Mouse (Mus musculus): ENCODE results near the gene Zfp622.
"Not testable (repeated sequence)": the region's sequence is repeated elsewhere in the genome, so short reads cannot be mapped to it uniquely, and the experiment has no call there.

Zfp622 gene

DNA sequence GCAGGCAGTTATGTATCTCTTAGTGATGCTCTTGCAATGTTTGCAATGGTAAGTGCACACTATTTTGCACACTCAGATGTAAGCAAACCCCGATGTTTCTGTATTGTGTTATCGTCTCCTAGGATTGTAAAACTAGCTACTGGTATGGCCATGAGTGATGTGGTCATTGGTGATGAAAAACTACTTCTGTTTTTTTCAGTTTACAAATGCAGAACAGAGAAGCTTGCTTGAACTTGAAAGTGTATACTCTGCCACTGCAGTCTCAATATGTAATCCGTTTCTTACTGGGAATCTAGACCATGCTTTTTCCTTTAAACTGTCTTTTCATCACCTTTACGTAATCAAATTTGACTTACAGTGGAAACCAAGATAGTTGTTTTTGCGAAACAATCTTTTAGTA is 11.4 kb upstream of the Zfp622 start:
- DNase-seq, result no peak

DNA sequence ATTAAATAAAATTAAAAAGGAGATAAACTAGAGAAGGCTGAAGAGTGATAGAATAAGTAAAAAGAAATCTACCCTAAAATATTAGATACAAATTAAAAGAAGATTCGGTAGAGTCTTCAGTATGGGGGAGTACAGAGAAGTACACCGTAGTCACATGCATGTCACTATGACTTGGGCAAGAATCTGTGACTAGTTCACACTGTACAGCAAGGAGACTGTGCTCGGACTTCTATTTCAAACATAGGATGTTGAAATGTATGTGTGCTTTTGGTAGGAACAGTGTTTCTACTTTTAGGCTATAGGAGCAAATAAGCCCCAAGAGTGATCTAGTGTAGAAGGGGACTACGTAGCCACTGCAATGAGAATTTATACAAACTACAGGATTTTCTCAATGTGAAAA is 9.8 kb upstream of the Zfp622 start:
- DNase-seq, result no peak

DNA sequence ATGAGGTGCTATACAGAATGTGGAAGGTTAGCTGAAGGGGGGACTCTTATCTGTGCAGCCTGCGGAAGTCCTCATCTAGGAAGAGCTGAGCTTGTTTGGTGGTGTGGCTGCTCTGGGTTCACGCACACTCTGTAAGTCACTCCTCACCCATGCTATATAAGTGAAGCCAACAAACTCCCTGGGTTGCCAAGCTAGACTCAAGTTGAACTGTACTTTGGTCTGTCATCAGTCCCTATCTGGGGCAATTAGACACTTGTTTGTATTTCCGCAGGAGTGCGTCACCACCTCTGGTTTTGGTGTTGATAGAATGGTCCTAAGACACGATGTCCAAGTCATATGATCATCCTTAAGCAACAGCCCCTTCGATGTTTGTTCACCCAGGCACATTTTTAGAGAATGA is 8.4 kb upstream of the Zfp622 start:
- no peak for DNase-seq

DNA sequence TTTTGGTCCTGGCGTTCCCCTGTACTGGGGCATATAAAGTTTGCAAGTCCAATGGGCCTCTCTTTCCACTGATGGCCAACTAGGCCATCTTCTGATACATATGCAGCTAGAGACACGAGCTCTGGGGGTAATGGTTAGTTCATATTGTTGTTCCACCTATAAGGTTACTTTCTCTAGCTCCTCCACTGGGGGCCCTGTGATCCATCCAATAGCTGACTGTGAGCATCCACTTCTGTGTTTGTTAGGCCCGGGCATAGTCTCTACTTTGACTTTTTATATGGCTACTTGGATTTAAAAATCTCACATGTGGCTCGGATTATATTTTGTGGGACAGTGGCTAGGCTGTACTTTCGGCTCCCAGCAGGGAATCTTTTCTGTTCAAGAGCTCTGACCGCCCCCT is 552 bp upstream of the Zfp622 start:
- DNase-seq, result not testable (repeated sequence)

DNA sequence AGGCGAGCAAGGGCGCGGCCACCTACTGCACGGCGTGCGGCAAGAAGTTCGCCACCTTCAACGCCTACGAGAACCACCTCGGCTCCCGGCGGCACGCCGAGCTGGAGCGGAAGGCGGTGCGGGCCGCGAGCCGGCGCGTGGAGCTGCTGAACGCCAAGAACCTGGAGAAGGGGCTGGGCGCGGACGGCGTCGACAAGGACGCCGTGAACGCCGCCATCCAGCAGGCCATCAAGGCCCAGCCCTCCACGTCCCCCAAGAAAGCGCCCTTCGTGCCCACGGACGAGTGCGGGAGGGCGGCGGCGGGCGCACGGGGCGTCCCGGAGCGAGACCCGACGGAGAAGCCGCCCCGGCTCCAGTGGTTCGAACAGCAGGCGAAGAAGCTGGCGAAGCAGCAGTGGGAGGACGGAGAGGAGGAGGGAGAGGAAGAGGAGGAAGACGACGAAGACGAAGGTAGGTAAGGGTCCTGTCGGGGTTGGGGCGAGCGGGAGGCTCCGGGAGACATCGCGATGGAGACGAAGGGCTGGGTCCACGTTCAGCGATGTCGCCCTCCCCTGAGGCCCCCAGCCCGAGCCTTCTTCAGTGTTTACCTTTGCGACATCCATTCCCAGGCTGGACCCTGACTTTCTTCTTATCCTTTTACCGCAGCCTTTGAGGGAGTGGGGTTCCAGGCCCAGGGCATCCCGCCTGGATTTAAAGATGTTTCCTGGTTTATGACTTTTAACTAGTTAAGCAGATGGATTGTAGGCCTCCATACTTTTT is 747 bp downstream of the Zfp622 start:
- DNase-seq, result no peak

DNA sequence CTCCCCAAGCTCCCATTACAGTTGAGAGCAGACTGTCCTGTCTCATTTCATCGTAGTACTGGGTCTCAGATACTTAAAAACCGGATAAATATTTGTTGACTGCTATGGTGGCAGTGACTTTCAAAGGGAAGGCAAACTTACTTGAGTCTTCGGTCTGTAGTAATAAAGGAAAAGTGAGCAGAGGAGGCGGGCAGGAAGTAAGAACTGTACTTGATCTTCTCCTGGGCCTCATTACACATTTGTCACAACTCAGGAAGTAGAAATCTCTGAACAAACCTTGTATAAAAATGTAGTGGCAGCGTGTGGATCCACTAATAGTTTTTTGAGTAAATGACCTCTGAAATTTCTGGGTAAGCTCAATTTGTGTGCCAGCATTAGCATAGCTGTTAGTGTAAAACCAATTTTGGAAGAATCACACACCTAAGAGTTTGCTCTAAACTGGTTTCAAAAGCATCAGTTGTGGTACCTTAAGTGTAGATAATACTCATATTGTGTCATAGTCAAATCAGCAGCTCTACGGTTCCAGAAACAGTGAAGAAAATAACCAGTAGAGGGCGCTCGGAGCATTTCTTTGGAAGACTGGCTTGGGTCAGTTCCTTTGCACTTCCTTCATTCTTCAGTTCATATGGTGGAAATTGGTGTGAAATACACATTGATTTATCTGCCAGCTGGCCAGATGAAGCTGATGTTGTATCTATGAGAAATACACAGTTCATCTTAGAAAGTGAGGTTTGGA is 9.0 kb downstream of the Zfp622 start:
- peak; percentile 70 for DNase-seq

DNA sequence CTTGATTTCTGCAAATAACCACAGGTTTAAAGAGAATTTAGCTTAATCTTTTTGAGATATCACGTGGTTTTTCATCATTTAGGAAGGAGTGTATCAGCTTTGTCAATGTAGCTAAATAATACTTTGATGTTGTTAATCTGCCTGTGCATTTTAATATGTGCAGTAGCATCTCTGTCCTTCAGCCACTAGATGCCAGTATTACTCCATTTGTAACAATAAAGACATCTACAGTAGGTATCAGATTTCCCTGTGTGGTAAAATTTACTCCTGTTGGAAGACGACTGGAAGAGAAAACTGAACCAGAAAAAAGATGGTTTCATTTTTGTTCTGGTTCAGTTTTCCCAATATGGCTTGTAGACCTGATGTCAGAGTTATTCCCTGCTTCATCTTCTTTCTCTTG is 11.4 kb downstream of the Zfp622 start:
- DNase-seq, result peak; percentile 16

GRCm38 (mm10) chr15:25999545-25999944 is 15.4 kb downstream of the Zfp622 start:
- not testable (repeated sequence) for DNase-seq

- no peak for DNase-seq
These were observed 24.5 kb downstream of the Zfp622 start for GRCm38 (mm10) chr15:26008621-26009020.

DNA sequence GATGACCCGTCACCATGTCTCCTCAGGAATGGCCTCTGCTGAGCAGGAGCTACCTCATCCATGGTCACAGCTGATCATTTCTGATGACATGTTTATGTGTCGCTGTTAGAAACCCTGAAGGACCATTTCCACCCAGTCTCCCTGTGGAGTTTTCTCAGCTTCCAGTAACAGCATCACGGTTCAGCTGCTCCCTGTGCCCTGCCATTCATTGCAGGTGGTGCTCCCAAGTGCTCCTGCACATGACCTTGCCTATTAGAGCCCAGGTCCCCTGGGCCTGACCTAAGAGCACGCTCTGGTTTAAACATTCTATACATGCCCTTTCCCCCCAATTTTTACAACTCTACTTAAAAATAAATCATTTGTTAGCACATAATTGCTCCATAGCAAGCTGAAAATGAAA is 28.7 kb downstream of the Zfp622 start:
- DNase-seq, result no peak

DNA sequence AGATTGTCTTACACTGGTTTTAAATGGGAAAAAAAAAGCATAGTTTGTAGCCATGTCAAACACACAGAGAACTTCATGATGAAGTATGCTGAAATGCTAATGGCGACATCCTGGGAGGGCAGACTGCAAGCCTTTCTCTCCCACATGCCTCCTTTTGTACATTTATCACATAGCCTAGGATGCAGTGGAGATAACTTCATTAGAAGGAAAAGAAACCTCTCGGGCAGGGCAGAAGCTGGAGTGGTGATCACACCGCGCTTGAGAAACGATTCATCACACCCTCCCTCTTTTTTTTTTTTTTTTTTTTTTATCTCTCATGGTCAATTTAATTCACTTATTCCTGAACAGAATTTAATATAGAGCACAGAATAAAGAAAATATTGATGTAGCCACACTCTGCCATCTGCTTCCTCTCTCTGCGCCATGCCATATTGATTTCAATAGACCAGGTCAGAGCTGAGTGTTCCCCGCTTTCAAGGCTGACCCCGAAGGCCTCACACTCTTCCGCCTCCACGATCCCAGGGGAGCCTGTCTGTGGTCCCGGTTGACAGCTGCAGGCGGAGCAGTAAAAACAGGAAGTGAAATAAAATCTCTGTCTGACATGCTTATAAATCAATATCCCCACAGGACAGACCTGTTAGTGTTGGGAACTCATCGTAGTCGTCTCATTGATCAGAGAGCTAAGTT is 32.0 kb downstream of the Zfp622 start:
- peak; percentile 55 for DNase-seq

DNA sequence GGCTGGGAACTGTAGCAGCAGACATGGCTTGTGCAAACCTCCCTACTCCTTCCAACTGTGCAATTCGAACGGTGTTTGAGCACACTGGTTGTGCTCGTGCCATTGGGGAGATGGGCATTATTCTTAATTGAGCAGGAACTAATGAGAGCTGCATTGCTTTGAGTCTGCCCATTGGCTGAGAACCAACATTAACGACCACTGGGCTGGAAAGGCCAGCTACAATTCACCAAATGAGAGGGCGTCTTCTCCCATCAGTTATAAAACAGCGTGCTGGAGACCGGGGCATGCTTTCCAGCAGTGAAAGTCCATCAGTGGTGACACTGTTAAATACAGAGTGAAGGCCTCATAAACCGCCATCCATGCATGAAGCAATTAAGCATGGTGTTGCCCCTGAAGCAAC is 37.6 kb downstream of the Zfp622 start:
- no peak for DNase-seq

DNA sequence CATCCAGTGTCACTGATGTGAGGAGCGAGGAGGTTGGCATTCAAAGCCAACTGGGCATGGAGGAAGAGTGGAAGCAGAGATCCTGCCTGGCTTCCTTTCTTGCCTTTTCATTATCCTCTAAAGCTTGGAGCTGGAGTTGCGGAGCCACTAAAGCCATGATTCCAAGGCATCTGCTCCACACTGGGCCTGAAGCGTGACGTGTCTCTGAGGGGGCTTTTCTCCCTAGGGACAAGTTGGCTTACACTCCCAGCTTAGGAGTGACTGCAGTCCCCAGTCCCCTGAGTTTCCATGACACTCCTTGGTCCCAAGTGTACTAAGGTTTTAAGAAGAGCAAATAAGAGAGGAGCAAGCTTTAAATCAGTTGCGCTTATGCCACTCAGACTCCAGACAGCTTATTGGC is 38.5 kb downstream of the Zfp622 start:
- no peak for DNase-seq

DNA sequence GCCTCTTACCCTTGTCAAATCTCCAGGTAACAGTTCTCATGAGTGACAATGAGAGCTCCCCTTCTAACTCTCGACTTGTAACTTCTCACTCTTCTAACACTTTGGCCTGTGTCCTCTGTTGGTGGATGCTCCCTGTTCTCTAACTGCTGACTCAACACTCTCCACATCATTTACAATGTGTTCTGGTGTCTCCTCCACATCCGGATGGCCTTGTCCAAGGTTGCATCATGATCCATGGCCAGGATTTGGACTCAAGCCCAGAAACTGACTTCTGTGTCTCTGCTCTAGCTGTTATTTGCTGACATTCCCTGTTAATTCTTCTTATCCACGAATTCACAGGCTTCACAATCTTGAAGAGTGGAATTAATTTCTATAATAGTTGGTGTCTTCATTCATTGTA is 47.5 kb downstream of the Zfp622 start:
- peak; percentile 38 for DNase-seq

GRCm38 (mm10) chr15:26040567-26040966 is 56.4 kb downstream of the Zfp622 start:
- no peak for DNase-seq

DNA sequence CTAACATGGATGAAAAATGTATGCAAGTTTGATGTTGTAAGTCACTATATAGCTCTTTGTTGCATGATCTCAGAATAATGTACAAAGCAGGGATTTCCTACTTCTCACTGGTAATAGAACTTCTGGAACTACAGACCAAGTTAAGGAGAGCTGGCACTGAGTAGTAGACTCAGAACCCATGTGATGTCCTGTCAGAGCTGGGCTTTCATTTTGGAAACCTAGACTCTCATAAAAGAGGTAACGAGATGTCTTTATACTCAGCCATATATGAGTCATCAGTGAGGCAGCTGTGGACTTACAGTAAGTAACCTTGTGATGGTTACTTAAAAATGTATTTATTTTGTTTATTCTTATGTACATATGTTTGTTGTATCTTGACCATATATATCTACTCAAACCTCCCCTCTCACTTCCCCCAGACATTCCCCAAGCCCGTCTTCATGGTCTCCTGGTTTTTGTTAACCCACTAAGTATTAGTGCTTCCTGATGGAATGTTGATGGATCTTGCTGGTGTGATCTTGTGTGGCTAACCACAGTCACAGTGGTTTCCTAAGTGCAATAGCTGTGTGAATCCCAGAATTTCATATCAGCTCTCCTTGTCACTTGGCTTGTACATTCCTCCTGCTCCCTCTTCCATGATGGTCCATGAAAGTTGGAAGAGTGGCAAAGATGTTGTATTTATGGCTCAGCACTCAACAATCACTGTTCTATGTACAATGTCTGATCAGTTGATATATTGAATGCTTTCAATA is 57.2 kb downstream of the Zfp622 start:
- no peak for DNase-seq
